Mouse (Mus musculus) kidney, adult 11 months (tissue): Measurements from ENCODE around the gene Rpl37a.

Experiments used
- DNase-seq: peaks from one replicate; pipeline ENCODE4 v3.0.0; 2022

The Rpl37a gene

DNA sequence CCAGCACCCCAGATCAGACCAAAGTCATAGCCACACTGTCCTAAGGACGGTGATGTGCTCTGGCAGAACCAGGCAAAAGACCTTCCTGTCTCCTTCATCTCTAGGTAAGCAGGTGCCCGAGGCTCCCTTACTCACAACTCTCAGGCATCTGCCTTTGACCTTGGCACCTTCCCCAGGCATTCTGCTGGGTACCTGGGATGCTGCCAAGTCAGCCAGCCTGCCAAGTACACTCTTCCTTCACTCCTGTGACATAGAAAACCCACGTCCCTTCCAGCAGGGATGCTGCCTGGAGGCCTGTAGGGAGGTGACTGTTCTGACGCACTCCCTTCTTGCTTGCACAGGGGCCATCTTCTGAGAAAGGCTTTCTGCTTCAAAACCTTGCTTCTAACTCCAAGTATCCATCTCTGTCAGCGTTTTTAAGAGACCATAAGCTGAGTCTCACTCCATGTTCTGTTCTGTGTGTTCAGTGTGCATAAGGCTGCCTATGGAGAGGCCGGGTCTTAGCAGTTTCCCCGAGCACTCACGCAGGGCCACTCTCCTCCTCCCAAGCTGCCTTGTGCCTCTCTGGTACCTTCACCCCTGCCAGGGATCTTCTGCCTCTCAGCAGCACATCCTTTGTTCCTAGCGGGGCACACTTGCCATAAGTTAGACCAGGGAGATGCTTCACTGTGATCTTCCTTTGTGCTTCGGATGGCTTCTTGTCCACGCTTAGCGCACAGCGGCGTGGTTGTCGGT is 28.0 kb downstream of the Rpl37a start:
- DNase-seq, result peak; percentile 62

DNA sequence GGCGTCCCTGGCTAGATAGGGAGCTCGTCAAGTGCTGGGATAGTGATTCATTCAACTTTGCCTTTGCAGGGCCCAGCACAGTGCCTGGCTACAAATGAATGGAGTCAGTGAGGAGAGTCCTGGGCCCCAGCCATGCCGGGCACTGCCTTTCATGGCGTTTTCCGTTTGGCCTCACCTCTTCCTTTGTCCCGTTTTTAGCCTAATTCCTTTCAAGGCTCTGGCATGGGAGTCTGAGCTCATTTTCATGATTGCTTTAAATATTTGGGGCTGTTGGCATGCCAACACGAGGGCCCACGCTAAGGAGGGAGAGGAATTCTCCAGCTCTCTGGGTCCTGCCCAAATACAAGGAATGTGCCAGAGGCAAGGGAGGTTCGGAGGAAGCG is 28.6 kb downstream of the Rpl37a start:
- DNase-seq, result no peak

DNA sequence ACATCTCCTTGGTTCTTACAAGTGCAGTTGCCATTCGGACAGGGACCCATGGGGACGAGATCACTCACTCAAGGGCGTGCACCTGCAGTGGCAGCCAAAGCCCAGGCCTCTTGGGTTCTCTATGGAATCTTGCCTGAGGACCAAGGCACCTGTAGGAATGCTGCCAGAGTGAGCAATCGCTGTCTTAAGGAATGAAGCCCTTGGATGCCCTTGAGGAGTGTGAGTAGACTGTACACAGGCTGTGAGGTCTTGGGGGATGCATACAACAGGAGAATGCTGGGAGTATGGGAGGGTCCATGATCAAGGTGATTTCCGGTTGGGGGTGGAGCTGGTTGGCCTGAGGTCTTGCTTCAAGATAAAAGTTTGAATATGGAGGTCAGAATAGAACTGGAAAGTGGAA is 30.3 kb downstream of the Rpl37a start:
- DNase-seq, result no peak

DNA sequence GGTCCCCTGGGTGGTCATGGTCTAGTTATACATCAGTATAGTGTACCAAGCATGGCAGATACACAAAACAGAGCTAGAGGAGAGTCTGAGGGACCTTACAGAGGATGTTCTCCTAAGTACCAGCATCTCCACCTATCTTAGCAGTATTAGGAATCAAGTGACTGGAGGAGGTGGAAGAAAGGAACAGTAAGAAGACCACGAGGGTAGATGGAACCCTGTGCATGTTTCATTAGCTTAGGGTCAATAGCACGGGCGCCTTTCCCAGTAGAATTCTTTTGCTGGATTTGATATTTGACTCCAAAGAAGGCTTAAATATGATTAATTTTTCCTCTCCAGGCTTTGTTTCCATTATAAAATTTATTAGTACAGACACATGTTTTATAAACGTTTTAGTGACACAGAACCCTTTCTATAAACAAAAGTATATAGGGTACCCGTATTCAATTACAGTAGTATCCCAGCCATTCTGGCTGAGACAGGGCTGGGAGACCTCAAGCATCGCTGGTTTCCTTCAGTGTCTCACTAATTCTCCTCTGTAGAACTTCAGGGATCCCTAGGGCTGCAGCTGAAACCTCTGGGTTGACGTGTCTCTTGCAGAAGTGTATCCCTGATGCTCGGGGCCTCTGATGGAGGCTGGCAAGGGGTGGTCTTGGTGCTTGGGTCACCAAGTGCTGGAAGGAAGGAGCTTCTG is 33.9 kb downstream of the Rpl37a start:
- DNase-seq, result no peak

DNA sequence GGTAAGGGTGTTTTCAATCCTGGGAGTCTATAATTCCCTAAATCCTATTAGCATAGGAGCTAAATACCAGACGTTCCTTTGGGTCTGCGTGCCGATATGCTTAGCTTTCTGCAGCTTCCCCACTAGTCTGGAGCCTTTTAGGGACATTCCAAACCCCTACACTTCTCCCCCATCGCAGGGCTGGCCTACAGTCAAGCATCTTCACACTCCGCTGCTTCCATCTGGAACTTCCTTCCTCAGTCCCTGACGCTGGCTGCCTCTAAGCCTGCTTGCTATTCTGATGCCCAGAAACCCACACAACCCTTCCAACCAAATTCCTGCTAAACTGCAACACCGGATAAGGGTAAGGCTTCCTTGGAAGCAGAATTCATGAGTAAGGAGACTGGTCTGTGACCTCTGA is 35.3 kb downstream of the Rpl37a start:
- no peak for DNase-seq

DNA sequence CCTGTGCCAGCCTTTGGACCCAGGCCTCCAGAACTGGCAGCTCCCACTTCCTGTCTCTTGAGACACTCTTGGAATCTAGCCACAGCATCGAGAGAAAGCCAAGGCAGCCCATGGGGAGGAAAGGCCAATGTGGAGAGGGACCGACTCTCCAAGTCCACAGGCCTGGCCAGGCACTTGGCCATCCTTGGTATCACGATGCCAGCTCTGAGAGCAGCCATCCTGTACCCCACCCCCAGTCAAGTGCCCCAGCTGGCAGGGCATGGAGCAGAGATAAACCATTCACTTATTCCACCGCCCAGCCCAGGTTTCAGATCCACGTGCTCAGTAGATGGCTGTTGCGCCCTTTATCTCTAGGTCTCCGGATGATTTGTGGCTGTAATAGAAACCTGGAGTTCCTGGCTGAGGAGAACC is 40.3 kb downstream of the Rpl37a start:
- peak; percentile 57 for DNase-seq

DNA sequence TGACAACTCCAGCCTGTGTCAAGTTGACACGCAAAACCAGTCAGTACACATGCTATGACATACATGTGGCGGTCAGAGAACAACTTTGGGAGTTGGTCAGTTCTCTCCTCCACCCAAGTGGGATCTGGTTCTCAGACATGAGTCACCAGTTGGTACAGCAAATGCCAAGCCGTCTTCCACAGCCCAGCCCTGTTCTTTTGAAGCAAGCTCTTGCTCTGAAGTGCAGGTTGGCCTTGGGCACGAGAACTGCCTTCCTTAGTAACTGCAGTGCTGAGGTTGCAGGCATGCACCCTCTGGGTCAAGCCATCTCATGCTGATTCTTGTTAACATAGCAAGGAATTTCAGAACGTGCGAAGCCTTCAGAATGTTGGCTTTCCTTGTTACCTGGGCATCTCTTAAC is 42.1 kb downstream of the Rpl37a start:
- DNase-seq, result no peak

DNA sequence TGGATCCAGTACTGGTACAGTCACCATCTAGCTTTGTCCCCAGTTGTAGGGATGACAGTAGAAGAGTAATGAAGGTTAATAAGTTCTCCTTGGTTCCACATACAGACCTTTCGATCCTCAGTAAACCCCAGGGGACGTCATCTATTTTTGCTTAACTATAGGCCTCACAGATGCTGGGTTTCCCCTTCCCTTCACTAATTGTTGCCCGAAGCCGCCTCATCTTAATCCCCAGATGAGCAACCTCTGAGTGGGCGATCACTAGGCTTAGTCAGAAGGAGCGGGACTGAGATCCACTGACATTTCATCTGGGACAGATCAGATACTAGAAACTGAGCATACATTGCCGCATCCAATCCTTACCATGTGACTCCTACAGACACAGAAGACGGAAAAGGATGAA is 44.1 kb downstream of the Rpl37a start:
- DNase-seq, result no peak

DNA sequence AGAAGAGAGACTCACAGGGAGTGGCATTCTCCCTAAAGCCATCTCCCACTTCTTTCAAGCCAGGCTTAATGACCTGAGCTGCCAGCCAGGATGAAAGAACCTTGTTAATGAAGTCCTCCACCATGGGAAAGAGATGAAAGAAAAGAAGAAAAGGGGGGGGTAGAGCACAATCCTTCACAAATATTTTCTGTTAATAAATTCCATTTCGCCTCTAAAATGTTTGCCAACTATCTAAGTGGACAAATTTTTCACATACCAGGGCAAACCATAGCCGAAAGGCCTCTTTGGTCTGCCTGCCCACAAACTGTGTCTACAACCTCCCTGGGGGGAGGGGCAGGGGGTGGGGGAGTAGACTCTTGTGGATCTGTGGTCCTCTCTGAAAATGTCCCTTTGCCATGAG is 44.7 kb downstream of the Rpl37a start:
- no peak for DNase-seq

DNA sequence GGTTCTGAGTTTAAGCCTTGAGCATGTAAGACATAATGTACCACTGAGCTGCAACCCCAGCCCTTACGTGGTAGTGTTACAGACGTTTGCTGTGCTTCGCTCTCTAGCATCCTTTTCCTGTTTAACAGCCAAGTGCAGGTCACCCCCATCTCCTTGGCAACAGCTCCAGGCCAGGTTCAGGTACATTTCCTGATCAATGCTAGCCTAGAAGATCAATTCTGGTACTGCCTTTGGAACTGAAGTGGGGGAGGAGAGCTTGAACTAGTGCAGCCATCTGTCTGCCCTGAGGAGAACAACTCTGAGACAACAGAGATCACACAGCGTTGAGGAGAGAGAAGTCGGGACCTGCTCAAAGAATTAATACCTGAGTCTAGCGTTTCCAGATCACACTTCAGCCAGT is 48.7 kb downstream of the Rpl37a start:
- no peak for DNase-seq
